Mouse (Mus musculus) T-cell, adult 66 days (primary cell): Measurements from ENCODE around the gene Psmc3. TPM values are rescaled to one million over a fixed set of nuclear protein-coding genes. Genes with fewer than 3 reads are reported as not detected.

Experiments
- total RNA-seq, 2 experiments: library from RNA; stranded (reverse); gene quantifications; 3 replicates in 1 of 2; 4 replicates in 1 of 2; pipeline ENCODE4 v1.2.4; 2023

Gene Psmc3
- 100 to 1,000 TPM; 131 to 145 TPM for total RNA-seq

DNA sequence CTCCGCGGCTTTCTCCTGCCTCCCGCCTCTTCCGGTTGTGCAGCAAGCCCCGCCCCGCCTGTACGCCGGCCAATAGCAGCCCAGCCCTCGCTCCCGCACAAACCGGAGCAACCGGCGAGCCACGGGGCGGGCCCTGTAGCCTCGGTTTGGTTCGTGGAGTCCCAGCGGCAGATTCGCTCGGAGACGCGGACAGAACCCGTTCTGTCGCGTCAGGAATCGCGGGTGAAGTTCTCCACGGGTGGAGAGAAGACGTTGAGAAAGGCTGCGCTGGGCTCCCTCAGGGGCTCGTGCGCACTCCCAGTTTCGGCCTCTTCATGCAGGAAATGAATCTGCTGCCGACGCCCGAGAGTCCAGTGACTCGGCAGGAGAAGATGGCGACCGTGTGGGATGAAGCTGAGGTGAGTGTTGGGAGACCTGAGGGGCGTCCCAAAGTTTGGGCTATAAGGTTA lies at the start of gene Psmc3:
Gene Psmc3 (plus strand): TSS at position 76 of the 449 bp plus-strand sequence.

GRCm38 (mm10) chr2:91035385-91035784 lies 18.4 kb upstream of the Psmc3 start, which contains the start of gene Rapsn:
TSS of gene Rapsn (plus strand) at chr2:91035620.

DNA sequence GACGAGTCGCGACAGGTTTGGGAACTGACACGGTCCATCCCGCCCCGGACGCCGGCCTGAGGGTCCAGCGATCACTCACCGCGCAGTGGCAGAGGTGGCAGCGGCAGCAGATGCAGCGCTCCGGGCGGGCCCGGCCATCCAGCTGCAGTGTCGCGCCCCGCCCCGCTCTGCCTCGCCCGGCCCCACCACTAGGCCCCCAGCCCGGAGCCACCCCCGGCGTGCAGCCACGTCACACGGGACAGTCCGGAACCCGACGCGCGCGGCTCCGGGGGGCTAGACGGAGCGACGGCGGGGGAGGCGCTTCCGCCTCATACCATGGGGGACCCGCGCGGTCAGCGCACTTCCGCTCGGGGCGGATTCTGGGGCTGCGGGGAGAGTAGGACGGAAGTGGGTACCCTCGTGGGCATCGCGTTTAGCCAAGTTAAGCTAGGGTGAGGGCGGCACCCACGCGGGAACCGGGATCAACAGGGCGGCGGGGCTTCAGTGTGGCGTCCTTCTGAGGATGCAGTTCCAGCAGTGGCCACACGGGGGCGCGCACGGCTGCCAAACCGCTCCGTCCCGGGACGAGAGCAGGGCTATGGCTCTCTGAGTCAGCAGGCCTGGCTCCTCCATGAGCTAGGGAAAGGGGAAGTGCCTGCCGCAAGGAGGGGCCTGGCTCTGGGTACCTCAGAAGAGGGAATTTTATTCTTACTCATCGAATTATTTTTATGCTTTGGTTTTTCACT lies 16.4 kb downstream of the Psmc3 start, which contains the start of gene Slc39a13:
Gene Slc39a13 (minus strand): TSS at position 342 of the 725 bp plus-strand sequence.

DNA sequence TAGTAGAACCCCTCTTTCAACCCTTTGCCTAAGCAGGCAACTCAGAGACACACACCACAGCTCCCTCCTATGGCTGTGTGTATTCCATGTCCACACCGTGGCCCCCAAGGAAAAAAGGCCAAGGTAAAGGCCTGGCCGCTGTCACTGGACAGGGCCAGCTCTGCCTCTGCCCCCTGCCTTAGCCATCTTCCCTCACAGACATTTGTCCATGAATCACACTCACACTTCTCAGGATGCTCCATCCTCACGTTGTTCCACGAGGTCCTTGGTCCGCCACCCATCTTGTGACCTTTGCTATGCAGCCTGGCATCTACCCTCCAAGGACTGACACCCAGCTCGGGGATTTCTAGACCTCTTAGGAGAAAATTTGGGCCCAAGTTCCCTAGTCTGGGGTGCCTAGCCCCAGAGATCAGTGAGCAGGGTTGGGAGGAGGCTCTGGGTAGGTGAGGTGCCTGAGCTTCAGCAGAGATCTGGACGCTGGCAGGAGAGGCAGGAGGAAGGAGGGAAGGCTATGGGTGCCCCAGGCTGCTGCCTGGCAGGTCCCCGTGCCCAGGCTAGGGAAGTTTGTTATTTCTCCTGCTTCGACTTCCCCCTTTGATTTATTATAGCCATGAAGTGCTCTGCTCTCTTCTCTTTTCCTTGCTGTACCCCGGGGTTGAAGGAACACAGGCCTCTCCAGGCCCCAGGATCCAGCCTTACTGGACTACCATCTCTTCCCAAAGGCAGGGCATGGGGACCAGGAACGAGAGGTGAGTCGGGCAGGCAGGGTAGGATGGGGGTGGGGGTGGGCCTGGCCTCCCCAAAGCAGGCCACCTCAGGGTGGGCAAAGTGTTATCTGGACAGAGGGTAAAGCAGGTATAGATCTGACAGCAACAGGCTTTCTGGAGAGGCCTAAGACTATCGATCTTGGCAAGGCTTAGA lies 28.2 kb downstream of the Psmc3 start, which contains the start of gene Spi1:
Gene Spi1 (plus strand): TSS at position 616 of the 921 bp plus-strand sequence.

Other genes starting within 250 kb of the Psmc3 start
- 10 to 100 TPM; 81.4 to 88.3 TPM for gene Mtch2, start 206.9 kb upstream of the Psmc3 start, total RNA-seq
- gene C1qtnf4, start 168.1 kb upstream of the Psmc3 start, total RNA-seq, result 1 to 10 TPM in 1 of 2 experiments, not detected in 1; 1.3 TPM
- gene Kbtbd4, start 149.3 kb upstream of the Psmc3 start, total RNA-seq, result 10 to 100 TPM; 30.5 to 45.8 TPM
- 100 to 1,000 TPM; 143 to 153 TPM for gene Ndufs3, start 149.2 kb upstream of the Psmc3 start, total RNA-seq
- 100 to 1,000 TPM in 1 of 2 experiments, 10 to 100 TPM in 1; 97.1 to 118 TPM for gene Celf1, start 113.6 kb upstream of the Psmc3 start, total RNA-seq
- 1 to 10 TPM in 1 of 2 experiments, not detected in 1; 1.9 TPM for gene Rapsn, start 18.4 kb upstream of the Psmc3 start, total RNA-seq
- gene Slc39a13, start 16.4 kb downstream of the Psmc3 start, total RNA-seq, result 10 to 100 TPM; 24.4 to 27.9 TPM
- 1 to 10 TPM; 1.6 to 2.0 TPM for gene Spi1, start 28.4 kb downstream of the Psmc3 start, total RNA-seq
- gene Mybpc3, start 64.1 kb downstream of the Psmc3 start, total RNA-seq, result not detected
- 100 to 1,000 TPM; 275 to 301 TPM for gene Madd, start 129.8 kb downstream of the Psmc3 start, total RNA-seq
- gene Nr1h3, start 148.8 kb downstream of the Psmc3 start, total RNA-seq, result 1 to 10 TPM; 1.9 to 4.7 TPM
- 1 to 10 TPM; 9.1 to 9.5 TPM for gene Acp2, start 148.9 kb downstream of the Psmc3 start, total RNA-seq
- gene Ddb2, start 183.0 kb downstream of the Psmc3 start, total RNA-seq, result 10 to 100 TPM; 66.7 to 67.2 TPM
- gene Pacsin3, start 201.9 kb downstream of the Psmc3 start, total RNA-seq, result 1 to 10 TPM in 1 of 2 experiments, under 1 TPM in 1; 0.38 to 1.3 TPM
- 100 to 1,000 TPM; 144 to 159 TPM for gene Arfgap2, start 211.0 kb downstream of the Psmc3 start, total RNA-seq